Mouse (Mus musculus): ENCODE measurements at regions not wholly inside any gene's neighbourhood (a gene's known extent, or its start where the extent isn't known, plus 50 kb on each side); places are given as distances from the start of the nearest gene placed in this dataset.

DNA sequence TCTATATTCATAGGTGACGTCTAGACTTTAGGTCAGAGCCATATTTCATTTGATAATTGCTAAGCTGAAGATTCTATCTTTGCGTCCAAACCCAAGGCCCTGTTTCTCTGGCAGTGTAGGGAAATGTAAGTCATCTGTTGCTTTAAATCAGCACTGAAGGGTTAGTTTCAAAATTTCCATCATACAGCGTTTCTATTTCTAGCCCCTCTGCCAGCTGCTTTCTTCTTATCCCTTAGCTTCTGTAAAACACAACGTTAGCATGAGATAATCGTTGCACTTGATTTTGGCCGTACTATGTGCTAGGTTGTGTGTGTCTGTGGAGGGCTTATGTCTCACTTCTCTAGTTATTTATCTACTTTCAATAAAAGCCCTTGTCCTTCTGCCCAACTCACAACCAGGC lies 58.7 kb upstream of the Ntrk2 start:
- no peaks in the 10 kb centered on the region for H3K27me3 ChIP-seq (ENCODE audit: control insufficient read depth, insufficient read depth, low read depth, low read length)
- 73% methylated on average over 6 of the region's 6 CpGs for WGBS
- no peak overlapping the region for H3K9ac ChIP-seq (ENCODE audit: low read length)
- no peaks in the 10 kb centered on the region for H3K36me3 ChIP-seq (ENCODE audit: control insufficient read depth, insufficient read depth, low read length)
- no peak for ATAC-seq (ENCODE audit: low read depth)
- H3K4me3 ChIP-seq (ENCODE audit: low read length), result no peak overlapping the region
- H3K9me3 ChIP-seq (ENCODE audit: control insufficient read depth, low read length), result no peaks in the 10 kb centered on the region; the same call in 1 of the 2 replicates
- H3K4me2 ChIP-seq (ENCODE audit: low read depth, low read length), result no peak overlapping the region
- no peaks in the 10 kb centered on the region for H3K4me1 ChIP-seq (replicated peaks; ENCODE audit: control insufficient read depth, insufficient read depth, low read length)
- H3K27ac ChIP-seq (ENCODE audit: low read length), result no peak overlapping the region

- Histone ChIP-seq H3K4me3 (ENCODE audit: low read length) (no peak overlapping the region), H3K9me3 (ENCODE audit: control insufficient read depth, low read length) (no peaks in the 10 kb centered on the region), H3K27me3 (ENCODE audit: control insufficient read depth, insufficient read depth, low read depth, low read length) (no peaks in the 10 kb centered on the region), H3K9ac (ENCODE audit: low read length) (no peak overlapping the region), H3K4me2 (ENCODE audit: low read depth, low read length) (no peak overlapping the region), H3K36me3 (ENCODE audit: control insufficient read depth, insufficient read depth, low read length) (no peaks in the 10 kb centered on the region), H3K27ac (ENCODE audit: low read length) (no peak overlapping the region), H3K4me1 (replicated peaks; ENCODE audit: control insufficient read depth, insufficient read depth, low read length) (no peaks in the 10 kb centered on the region)
- no peak for ATAC-seq (ENCODE audit: low read depth)
- WGBS, result 44% methylated on average over 6 of the region's 6 CpGs
Observed at GRCm38 (mm10) chr13:58756125-58756524, 50.2 kb upstream of the Ntrk2 start.

Measured in lung, embryonic 16.5 days (tissue).